Mouse (Mus musculus) kidney, adult 2 months (tissue): ENCODE results near the gene Prdm5.

ENCODE experiments used
- CTCF ChIP-seq: fragments of 200-500 bp; conservative IDR thresholded peaks from 2 replicates; pipeline ENCODE4 v1.5.1; 2011; ENCODE audit warnings: low read depth, mild to moderate bottlenecking, control low read depth, low read length, moderate library complexity, mixed read lengths; ENCODE audit not compliant: insufficient read depth, insufficient read length
- POLR2A ChIP-seq: fragments of 200-500 bp; IDR thresholded peaks from one replicate; pipeline ENCODE4 v1.6.1; 2011; ENCODE audit warnings: low read depth, low read length, control low read depth

GRCm38 (mm10) chr6:65921703-65922102 is 142.9 kb downstream of the Prdm5 start:
- TF ChIP-seq CTCF (no peak), POLR2A (no peak)
